Mouse (Mus musculus): Measurements from ENCODE around the gene Tekt2.

- TF ChIP-seq CTCF (IDR thresholded peaks at IDR 0.05; ENCODE audit: insufficient read depth, low read length) (no peak), POLR2A (IDR thresholded peaks at IDR 0.05; ENCODE audit: borderline replicate concordance, extremely low read depth, low read depth, low read length) (no peak)
These were observed 37.3 kb downstream of the Tekt2 start for GRCm38 (mm10) chr4:126288085-126288666.
